11 mouse cellular contexts compared by ENCODE assay signal in the genomic region with DNA sequence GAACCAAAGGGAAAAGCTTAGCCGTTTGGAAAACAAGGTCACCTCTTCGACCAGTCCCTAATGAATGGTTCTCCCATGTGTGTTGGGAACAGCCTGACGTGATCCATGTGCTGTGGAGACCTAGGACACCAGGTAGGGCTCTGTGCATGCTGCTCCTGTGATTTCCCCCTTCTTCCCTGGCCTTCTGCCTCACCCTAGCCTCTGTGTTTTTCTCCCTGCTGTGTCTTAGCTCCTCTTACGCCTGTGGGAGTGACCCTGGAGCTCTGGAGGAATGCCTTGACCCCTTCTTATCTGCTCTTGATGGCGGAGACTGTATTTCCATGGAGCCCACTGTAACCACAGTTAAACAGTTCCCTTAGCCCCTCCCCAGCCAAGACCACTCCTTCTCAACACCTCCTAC. TPM values are rescaled to one million over a fixed set of nuclear protein-coding genes. Genes with fewer than 3 reads are reported as not detected.
DNase-seq lines count a peak whose midpoint lies in the region; ATAC-seq and TF ChIP-seq lines count a peak whose summit lies in the region.
"Had no signal": no experiment of that assay in that cellular context is flagged by ENCODE, and none has a peak within 500 bp of the region (broad histone marks: within the 10 kb centered on the region; RNA-seq: fewer than 3 reads in every experiment).

No protein-coding gene starts in this region.

- H3K4me2 ChIP-seq in heart, embryonic 15.5 days = peak overlapping the region; percentile 43
- no peak overlapping the region; the same call in 1 of the 2 replicates for H3K4me2 ChIP-seq in lung, embryonic 15.5 days
- no peak overlapping the region for H3K4me2 ChIP-seq in forebrain, postnatal 0 days (ENCODE audit: low read depth)
- no peak overlapping the region for H3K4me2 ChIP-seq in hindbrain, embryonic 16.5 days (ENCODE audit: low read length)

- H3K36me3 ChIP-seq in heart, embryonic 15.5 days = no peaks in the 10 kb centered on the region
- H3K36me3 ChIP-seq in lung, embryonic 15.5 days = no peaks in the 10 kb centered on the region
- H3K36me3 ChIP-seq in forebrain, postnatal 0 days (ENCODE audit: insufficient read depth) = no peaks in the 10 kb centered on the region
- no peaks in the 10 kb centered on the region for H3K36me3 ChIP-seq in hindbrain, embryonic 16.5 days (ENCODE audit: control insufficient read depth, insufficient read depth, low read length)

- H3K4me1 ChIP-seq in heart, embryonic 15.5 days (replicated peaks) = peaks cover 5% of the 10 kb centered on the region; the same call in 1 of the 2 replicates
- H3K4me1 ChIP-seq in lung, embryonic 15.5 days = peaks cover 7% of the 10 kb centered on the region; the same call in 1 of the 2 replicates
- no peaks in the 10 kb centered on the region for H3K4me1 ChIP-seq in lung, adult 2 months (ENCODE audit: control insufficient read depth, insufficient read depth, low read length)
- no peaks in the 10 kb centered on the region for H3K4me1 ChIP-seq in forebrain, postnatal 0 days (ENCODE audit: insufficient read depth)
- H3K4me1 ChIP-seq in hindbrain, embryonic 16.5 days (ENCODE audit: control insufficient read depth, insufficient read depth, low read depth, low read length) = no peaks in the 10 kb centered on the region

- no peak for DNase-seq in heart, postnatal 14 days
- DNase-seq in lung, adult 2 months = no peak
- no peak for DNase-seq in forebrain, postnatal 0 days
- DNase-seq in frontal cortex, postnatal 36 days (ENCODE audit: low spot score in 2 of 2) = no peak
- DNase-seq in retina, postnatal 1 day = no peak
- DNase-seq: right cerebral cortex, postnatal 14 days had no signal

- no peaks in the 10 kb centered on the region for H3K9me3 ChIP-seq in heart, embryonic 15.5 days (replicated peaks)
- no peaks in the 10 kb centered on the region for H3K9me3 ChIP-seq in lung, embryonic 15.5 days
- no peaks in the 10 kb centered on the region for H3K9me3 ChIP-seq in forebrain, postnatal 0 days (ENCODE audit: low read length)
- H3K9me3 ChIP-seq in hindbrain, embryonic 16.5 days (ENCODE audit: control insufficient read depth, low read length) = no peaks in the 10 kb centered on the region

- peaks cover 5% of the 10 kb centered on the region; the same call in 1 of the 2 replicates for H3K27me3 ChIP-seq in heart, embryonic 15.5 days
- no peaks in the 10 kb centered on the region for H3K27me3 ChIP-seq in lung, embryonic 15.5 days
- no peaks in the 10 kb centered on the region for H3K27me3 ChIP-seq in forebrain, postnatal 0 days (ENCODE audit: insufficient read depth, low read length)
- H3K27me3 ChIP-seq in hindbrain, embryonic 16.5 days (replicated peaks; ENCODE audit: control insufficient read depth, insufficient read depth, low read length) = no peaks in the 10 kb centered on the region

- H3K4me3 ChIP-seq in heart, embryonic 15.5 days = no peak overlapping the region
- H3K4me3 ChIP-seq in lung, embryonic 15.5 days = no peak overlapping the region
- no peak overlapping the region for H3K4me3 ChIP-seq in lung, adult 2 months (replicated peaks; ENCODE audit: extremely low read depth, low read depth, low read length)
- no peak overlapping the region for H3K4me3 ChIP-seq in forebrain, postnatal 0 days (ENCODE audit: low read depth, low read length)
- H3K4me3 ChIP-seq in hindbrain, embryonic 16.5 days (ENCODE audit: low read length) = no peak overlapping the region
- H3K4me3 ChIP-seq: myocyte had no signal

- TF ChIP-seq POLR2A in lung, adult 2 months (IDR thresholded peaks at IDR 0.05; ENCODE audit: borderline replicate concordance, extremely low read depth, low read depth, low read length) = no peak

- WGBS in heart, embryonic 15.5 days = 42% methylated on average over 5 of the region's 5 CpGs
- 41% methylated on average over 5 of the region's 5 CpGs for WGBS in lung, embryonic 15.5 days
- WGBS in lung, adult 2 months = 54% methylated on average over 5 of the region's 5 CpGs
- WGBS in forebrain, postnatal 0 days = 79% methylated on average over 5 of the region's 5 CpGs
- 85% methylated on average over 5 of the region's 5 CpGs for WGBS in hindbrain, embryonic 16.5 days

- H3K9ac ChIP-seq in heart, embryonic 15.5 days = no peak overlapping the region
- no peak overlapping the region for H3K9ac ChIP-seq in lung, embryonic 15.5 days
- no peak overlapping the region for H3K9ac ChIP-seq in forebrain, postnatal 0 days
- no peak overlapping the region for H3K9ac ChIP-seq in hindbrain, embryonic 16.5 days (ENCODE audit: low read depth, low read length)

- peak overlapping the region; percentile 5; the same call in 1 of the 2 replicates for H3K27ac ChIP-seq in heart, embryonic 15.5 days
- H3K27ac ChIP-seq in lung, embryonic 15.5 days = no peak overlapping the region
- H3K27ac ChIP-seq in forebrain, postnatal 0 days (ENCODE audit: low read depth, low read length) = no peak overlapping the region
- H3K27ac ChIP-seq in hindbrain, embryonic 16.5 days (ENCODE audit: low read depth, low read length) = no peak overlapping the region

- no peak for TF ChIP-seq CTCF in lung, adult 2 months (IDR thresholded peaks at IDR 0.05; ENCODE audit: insufficient read depth, low read length)
- TF ChIP-seq CTCF in forebrain, postnatal 0 days (IDR thresholded peaks at IDR 0.05; ENCODE audit: low read depth) = no peak

- ATAC-seq in heart, embryonic 15.5 days (replicated peaks; ENCODE audit: insufficient number of reproducible peaks, insufficient read depth, low FRiP score, low read depth) = peak; percentile 55
- peak; percentile 32; the same call in 1 of the 2 replicates for ATAC-seq in lung, embryonic 15.5 days (ENCODE audit: borderline replicate concordance, extremely low read depth, low FRiP score, low TSS enrichment)
- peak; percentile 23; the same call in 1 of the 2 replicates for ATAC-seq in forebrain, postnatal 0 days
- peak; percentile 24; the same call in 1 of the 2 replicates for ATAC-seq in hindbrain, embryonic 16.5 days

- intact Hi-C loops in heart, postnatal 14 days (cut with DNase I) = loop anchor here (5.0 kb wide), 1 partner anchor 87 kb away; no protein-coding TSS in a partner anchor

RNA-seq across cellular contexts. Expression of gene Col4a4, which starts 31.8 kb away (rescaled TPM):
- polyA plus RNA-seq in heart, embryonic 15.5 days (2015; fragmentation: Nextera tagmentation; extraction: Ambion mirVana) = 0.92 and 0.96 TPM in 2 replicates
- total RNA-seq in heart, postnatal 14 days (2021) = 10 to 100 TPM; 13.3 to 15.1 TPM
- 11.3 and 12.7 TPM in 2 replicates for polyA plus RNA-seq in lung, embryonic 15.5 days (2015; fragmentation: Nextera tagmentation; extraction: Ambion mirVana)
- polyA plus RNA-seq in lung, adult 2 months (2012; rRNA removed) = 19.2 and 26.5 TPM in 2 replicates
- total RNA-seq in forebrain, postnatal 0 days (2014; rRNA removed) = 0.29 and 0.38 TPM in 2 replicates
- polyA plus RNA-seq in forebrain, postnatal 0 days (2015; fragmentation: Nextera tagmentation; extraction: Ambion mirVana) = 0.14 and 0.22 TPM in 2 replicates
- polyA plus RNA-seq in hindbrain, embryonic 16.5 days (2015; fragmentation: Nextera tagmentation; extraction: Ambion mirVana) = 0.25 and 0.41 TPM in 2 replicates

RNA-seq across cellular contexts. Expression of gene Col4a3, which starts 31.8 kb away (rescaled TPM):
- polyA plus RNA-seq in heart, embryonic 15.5 days (2015; fragmentation: Nextera tagmentation; extraction: Ambion mirVana) = 0.74 and 0.76 TPM in 2 replicates
- total RNA-seq in heart, postnatal 14 days (2021) = 1 to 10 TPM; 5.1 to 5.5 TPM
- 4.3 and 5.4 TPM in 2 replicates for polyA plus RNA-seq in lung, embryonic 15.5 days (2015; fragmentation: Nextera tagmentation; extraction: Ambion mirVana)
- polyA plus RNA-seq in lung, adult 2 months (2012; rRNA removed) = 43.6 and 64.6 TPM in 2 replicates
- total RNA-seq in forebrain, postnatal 0 days (2014; rRNA removed) = 0.57 and 0.69 TPM in 2 replicates
- 0.16 and 0.27 TPM in 2 replicates for polyA plus RNA-seq in forebrain, postnatal 0 days (2015; fragmentation: Nextera tagmentation; extraction: Ambion mirVana)
- 0.46 and 0.60 TPM in 2 replicates for polyA plus RNA-seq in hindbrain, embryonic 16.5 days (2015; fragmentation: Nextera tagmentation; extraction: Ambion mirVana)
- total RNA-seq: CH12.LX had no signal
